Mouse (Mus musculus) hematopoietic multipotent progenitor cell, adult 10-12 weeks (in vitro differentiated cells): ENCODE results near the gene Sept8. TPM values are rescaled to one million over a fixed set of nuclear protein-coding genes. Genes with fewer than 3 reads are reported as not detected.

Experiments
- polyA plus RNA-seq: library from polyadenylated mRNA; stranded (reverse); fragments of >175 nt; gene quantifications from 2 replicates; pipeline ENCODE4 v1.2.3, GENCODE M21; 2012; ENCODE audit warnings: low replicate concordance

Gene Sept8
- 9.5 and 20.4 TPM in 2 replicates for polyA plus RNA-seq

GRCm38 (mm10) chr11:53519207-53520121 lies at the start of gene Sept8:
TSS of gene Sept8 (plus strand) at chr11:53519257.

GRCm38 (mm10) chr11:53469968-53470695 lies 48.9 kb upstream of the Sept8 start, which contains the start of gene Gm9837:
TSS of gene Gm9837 (minus strand) at chr11:53470479.

GRCm38 (mm10) chr11:53479783-53480301 lies 39.2 kb upstream of the Sept8 start, which contains the start of the genes Gm9945 and Sowaha:
TSS of gene Gm9945 (plus strand) at chr11:53480166.
TSS of gene Sowaha (minus strand) at chr11:53480274.

GRCm38 (mm10) chr11:53567224-53568014 lies 48.4 kb downstream of the Sept8 start, which contains the start of gene Kif3a:
TSS of gene Kif3a (plus strand) at chr11:53567379.

Other genes with a start within 250 kb of the Sept8 start
- gene Hspa4, start 218.8 kb upstream of the Sept8 start, polyA plus RNA-seq = 23.0 and 23.9 TPM in 2 replicates
- 0.71 and 1.5 TPM in 2 replicates for gene Zcchc10, start 194.6 kb upstream of the Sept8 start, polyA plus RNA-seq
- 7.9 and 8.0 TPM in 2 replicates for gene Aff4, start 168.4 kb upstream of the Sept8 start, polyA plus RNA-seq
- gene Leap2, start 96.1 kb upstream of the Sept8 start, polyA plus RNA-seq = not detected in 2 replicates
- 64.2 and 119 TPM in 2 replicates for gene Uqcrq, start 88.4 kb upstream of the Sept8 start, polyA plus RNA-seq
- 0.14 and 0.24 TPM in 2 replicates for gene Gdf9, start 88.2 kb upstream of the Sept8 start, polyA plus RNA-seq
- gene Gm10447, start 62.1 kb upstream of the Sept8 start, polyA plus RNA-seq = not detected in 2 replicates
- 0.13 and 0.28 TPM in 2 replicates for gene Shroom1, start 62.1 kb upstream of the Sept8 start, polyA plus RNA-seq
- gene Gm9837, start 48.8 kb upstream of the Sept8 start, polyA plus RNA-seq = not detected in 2 replicates
- not detected in 2 replicates for gene Gm9945, start 39.1 kb upstream of the Sept8 start, polyA plus RNA-seq
- gene Sowaha, start 39.0 kb upstream of the Sept8 start, polyA plus RNA-seq = 0.83 and 6.3 TPM in 2 replicates
- gene Kif3a, start 48.1 kb downstream of the Sept8 start, polyA plus RNA-seq = 1.5 and 3.1 TPM in 2 replicates
- gene Il4, start 99.4 kb downstream of the Sept8 start, polyA plus RNA-seq = 0.38 TPM in 1 of 2 replicates, not detected in the other
- 0.15 and 0.26 TPM in 2 replicates for gene Il13, start 115.4 kb downstream of the Sept8 start, polyA plus RNA-seq
- 8.4 and 9.3 TPM in 2 replicates for gene Rad50, start 188.1 kb downstream of the Sept8 start, polyA plus RNA-seq
- gene Il5, start 201.5 kb downstream of the Sept8 start, polyA plus RNA-seq = not detected in 2 replicates